Mouse (Mus musculus): ENCODE measurements around the gene Fbxl5.

DNA sequence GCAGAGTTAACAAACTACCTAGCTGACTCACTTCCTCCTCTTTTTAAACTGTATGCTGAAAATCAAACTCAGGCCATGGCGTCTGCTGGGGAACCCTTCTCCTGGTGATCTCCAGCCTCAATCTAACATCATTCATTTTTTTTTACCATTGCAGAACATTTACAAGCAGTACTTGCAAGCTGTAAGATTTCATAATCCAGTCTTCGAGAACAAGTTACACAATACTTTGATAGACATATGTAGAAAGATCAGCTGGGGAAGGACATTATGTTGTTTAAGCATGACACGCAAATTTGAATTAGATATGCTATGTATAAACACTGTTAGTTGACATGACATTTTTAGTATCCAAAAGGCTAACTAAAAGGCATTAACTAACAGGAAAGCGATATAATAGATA lies 19.6 kb downstream of the Fbxl5 start:
- no peak for TF ChIP-seq POLR2A (IDR thresholded peaks at IDR 0.05; ENCODE audit: insufficient read depth, low read depth, low read length)
- no peak for TF ChIP-seq CTCF (IDR thresholded peaks at IDR 0.05)
